Mouse (Mus musculus): ENCODE results near the gene Gabra4. TPM values are rescaled to one million over a fixed set of nuclear protein-coding genes. Genes with fewer than 3 reads are reported as not detected.
A peak's percentile ranks its signal among the peaks of the same experiment; 100 is the strongest.

Gabra4 gene
- total and polyA plus RNA-seq, 2 experiments, result not detected

GRCm38 (mm10) chr5:71657482-71658114 lies 510 bp downstream of the Gabra4 start, which contains the start of gene Gabrb1:
Gene Gabrb1, plus strand, starts transcription at chr5:71658113.
- no peak within 1 kb of the TSS for H3K27ac ChIP-seq (replicated peaks; ENCODE audit: insufficient read depth, low read depth, low read length)
- H3K79me2 ChIP-seq (ENCODE audit: control insufficient read depth, insufficient read depth, low read length), result no peaks in the 10 kb centered on the region
- peaks cover 3% of the 10 kb centered on the region; the same call in 1 of the 2 replicates for H3K27me3 ChIP-seq (ENCODE audit: control insufficient read depth, insufficient read depth, low read length)
- WGBS, result 1% methylated on average over 48 of the region's 49 CpGs
- H3K4me1 ChIP-seq (ENCODE audit: control insufficient read depth, insufficient read depth, low read length), result no peaks in the 10 kb centered on the region
- no peaks in the 10 kb centered on the region for H3K36me3 ChIP-seq (ENCODE audit: control insufficient read depth, insufficient read depth, low read length)
- TF ChIP-seq CTCF (IDR thresholded peaks at IDR 0.05; ENCODE audit: low read depth, low read length) (no peak), POLR2A (IDR thresholded peaks at IDR 0.05; ENCODE audit: extremely low read depth, insufficient read depth, low read length) (no peak)
- H3K4me3 ChIP-seq (ENCODE audit: insufficient read depth, low read depth, low read length), result peak within 1 kb of the TSS; percentile 9; the same call in 1 of the 2 replicates
- H3K9ac ChIP-seq (ENCODE audit: low read depth, low read length), result no peak within 1 kb of the TSS
- DNase-seq (ENCODE audit: extremely low read depth, low read depth, low spot score), result no peak

DNA sequence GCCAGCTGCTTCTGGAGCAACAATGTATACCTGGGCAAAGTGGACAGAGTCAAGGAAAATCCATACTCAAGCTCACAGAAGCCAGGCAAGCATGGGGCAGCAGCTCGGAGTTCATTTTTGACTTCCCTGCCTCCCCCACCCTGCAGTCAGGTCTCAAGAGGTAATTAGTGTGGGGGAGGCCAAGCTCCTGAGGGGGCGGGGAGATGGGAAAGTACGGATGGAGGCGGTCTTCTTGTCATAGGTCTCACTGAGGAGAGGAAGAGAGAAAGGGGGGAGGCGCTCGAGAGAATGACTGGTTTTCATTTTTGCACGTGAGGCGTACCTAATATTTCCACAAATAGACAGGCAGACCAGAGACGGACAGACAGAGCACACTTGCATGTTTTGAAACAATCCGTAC lies 1.3 kb downstream of the Gabra4 start:
- H3K27me3 ChIP-seq (ENCODE audit: control insufficient read depth, insufficient read depth, low read length), result peaks cover 3% of the 10 kb centered on the region; the same call in 1 of the 2 replicates
- H3K27ac ChIP-seq (replicated peaks; ENCODE audit: insufficient read depth, low read depth, low read length), result no peak overlapping the region
- DNase-seq (ENCODE audit: extremely low read depth, low read depth, low spot score), result no peak
- H3K4me3 ChIP-seq (ENCODE audit: insufficient read depth, low read depth, low read length), result no peak overlapping the region
- H3K4me1 ChIP-seq (ENCODE audit: control insufficient read depth, insufficient read depth, low read length), result no peaks in the 10 kb centered on the region
- no peaks in the 10 kb centered on the region for H3K79me2 ChIP-seq (ENCODE audit: control insufficient read depth, insufficient read depth, low read length)
- no peak overlapping the region for H3K9ac ChIP-seq (ENCODE audit: low read depth, low read length)
- no peaks in the 10 kb centered on the region for H3K36me3 ChIP-seq (ENCODE audit: control insufficient read depth, insufficient read depth, low read length)
- TF ChIP-seq POLR2A (IDR thresholded peaks at IDR 0.05; ENCODE audit: extremely low read depth, insufficient read depth, low read length) (no peak), CTCF (IDR thresholded peaks at IDR 0.05; ENCODE audit: low read depth, low read length) (no peak)
- WGBS, result 9% methylated on average over 10 of the region's 10 CpGs

GRCm38 (mm10) chr5:71654056-71654455 lies 4.1 kb downstream of the Gabra4 start:
- Histone ChIP-seq H3K79me2 (ENCODE audit: control insufficient read depth, insufficient read depth, low read length) (no peaks in the 10 kb centered on the region), H3K4me1 (ENCODE audit: control insufficient read depth, insufficient read depth, low read length) (no peaks in the 10 kb centered on the region), H3K27ac (replicated peaks; ENCODE audit: insufficient read depth, low read depth, low read length) (no peak overlapping the region), H3K27me3 (ENCODE audit: control insufficient read depth, insufficient read depth, low read length) (peaks cover 3% of the 10 kb centered on the region; the same call in 1 of the 2 replicates), H3K9ac (ENCODE audit: low read depth, low read length) (no peak overlapping the region), H3K4me3 (ENCODE audit: insufficient read depth, low read depth, low read length) (no peak overlapping the region), H3K36me3 (ENCODE audit: control insufficient read depth, insufficient read depth, low read length) (no peaks in the 10 kb centered on the region)
- 84% methylated on average over 5 of the region's 5 CpGs for WGBS
- TF ChIP-seq CTCF (IDR thresholded peaks at IDR 0.05; ENCODE audit: low read depth, low read length), result no peak
- no peak for TF ChIP-seq POLR2A (IDR thresholded peaks at IDR 0.05; ENCODE audit: extremely low read depth, insufficient read depth, low read length)
- no peak for DNase-seq (ENCODE audit: extremely low read depth, low read depth, low spot score)

- Histone ChIP-seq H3K27me3 (ENCODE audit: control insufficient read depth, insufficient read depth, low read length) (no peaks in the 10 kb centered on the region), H3K9ac (ENCODE audit: low read depth, low read length) (no peak overlapping the region), H3K36me3 (ENCODE audit: control insufficient read depth, insufficient read depth, low read length) (no peaks in the 10 kb centered on the region), H3K27ac (replicated peaks; ENCODE audit: insufficient read depth, low read depth, low read length) (no peak overlapping the region), H3K4me1 (ENCODE audit: control insufficient read depth, insufficient read depth, low read length) (no peaks in the 10 kb centered on the region), H3K79me2 (ENCODE audit: control insufficient read depth, insufficient read depth, low read length) (no peaks in the 10 kb centered on the region), H3K4me3 (ENCODE audit: insufficient read depth, low read depth, low read length) (no peak overlapping the region)
- DNase-seq (ENCODE audit: extremely low read depth, low read depth, low spot score), result no peak
- 70% methylated on average over 2 of the region's 2 CpGs for WGBS
- TF ChIP-seq CTCF (IDR thresholded peaks at IDR 0.05; ENCODE audit: low read depth, low read length), result no peak
- no peak for TF ChIP-seq POLR2A (IDR thresholded peaks at IDR 0.05; ENCODE audit: extremely low read depth, insufficient read depth, low read length)
These were observed 10.0 kb downstream of the Gabra4 start for GRCm38 (mm10) chr5:71648108-71648507.

- no peak overlapping the region for H3K27ac ChIP-seq (replicated peaks; ENCODE audit: insufficient read depth, low read depth, low read length)
- no peaks in the 10 kb centered on the region for H3K4me1 ChIP-seq (ENCODE audit: control insufficient read depth, insufficient read depth, low read length)
- no peak for DNase-seq (ENCODE audit: extremely low read depth, low read depth, low spot score)
- no peaks in the 10 kb centered on the region for H3K36me3 ChIP-seq (ENCODE audit: control insufficient read depth, insufficient read depth, low read length)
- 78% methylated on average over 10 of the region's 10 CpGs for WGBS
- H3K4me3 ChIP-seq (ENCODE audit: insufficient read depth, low read depth, low read length), result no peak overlapping the region
- H3K9ac ChIP-seq (ENCODE audit: low read depth, low read length), result no peak overlapping the region
- TF ChIP-seq POLR2A (IDR thresholded peaks at IDR 0.05; ENCODE audit: extremely low read depth, insufficient read depth, low read length) (no peak), CTCF (IDR thresholded peaks at IDR 0.05; ENCODE audit: low read depth, low read length) (no peak)
- H3K27me3 ChIP-seq (ENCODE audit: control insufficient read depth, insufficient read depth, low read length), result no peaks in the 10 kb centered on the region
- H3K79me2 ChIP-seq (ENCODE audit: control insufficient read depth, insufficient read depth, low read length), result no peaks in the 10 kb centered on the region
These were observed 18.3 kb downstream of the Gabra4 start for GRCm38 (mm10) chr5:71639804-71640203.

GRCm38 (mm10) chr5:71627820-71628219 lies 30.3 kb downstream of the Gabra4 start:
- Histone ChIP-seq H3K27ac (replicated peaks; ENCODE audit: insufficient read depth, low read depth, low read length) (no peak overlapping the region), H3K9ac (ENCODE audit: low read depth, low read length) (no peak overlapping the region), H3K27me3 (ENCODE audit: control insufficient read depth, insufficient read depth, low read length) (no peaks in the 10 kb centered on the region), H3K4me3 (ENCODE audit: insufficient read depth, low read depth, low read length) (no peak overlapping the region), H3K36me3 (ENCODE audit: control insufficient read depth, insufficient read depth, low read length) (no peaks in the 10 kb centered on the region), H3K4me1 (ENCODE audit: control insufficient read depth, insufficient read depth, low read length) (no peaks in the 10 kb centered on the region), H3K79me2 (ENCODE audit: control insufficient read depth, insufficient read depth, low read length) (no peaks in the 10 kb centered on the region)
- peak; percentile 53 for DNase-seq (ENCODE audit: extremely low read depth, low read depth, low spot score)
- no peak for TF ChIP-seq CTCF (IDR thresholded peaks at IDR 0.05; ENCODE audit: low read depth, low read length)
- TF ChIP-seq POLR2A (IDR thresholded peaks at IDR 0.05; ENCODE audit: extremely low read depth, insufficient read depth, low read length), result no peak
- WGBS, result 77% methylated on average over 3 of the region's 3 CpGs

All from liver, adult 2 months (tissue).